Mouse (Mus musculus) ES-E14 (cell line): ENCODE measurements around the gene Kalrn. TPM values are rescaled to one million over a fixed set of nuclear protein-coding genes. Genes with fewer than 3 reads are reported as not detected.

Source experiments
- DNase-seq: peaks from one replicate; pipeline ENCODE4 v3.0.0-alpha.2; 2013; ENCODE audit warnings: low read depth, low spot score
- H3K27ac ChIP-seq: 2 replicates; pipeline ENCODE4 v1.5.1; 2012; ENCODE audit warnings: low read depth, mild to moderate bottlenecking, low read length, moderate library complexity, mixed read lengths; ENCODE audit not compliant: poor library complexity, insufficient read depth, severe bottlenecking
- H3K36me3 ChIP-seq: 2 replicates; pipeline ENCODE4 v1.6.1; 2012; ENCODE audit warnings: mild to moderate bottlenecking, low read length, moderate library complexity, mixed read lengths; ENCODE audit not compliant: control insufficient read depth, poor library complexity, insufficient read depth, severe bottlenecking
- H3K4me1 ChIP-seq, 2 experiments: fragments of 150-350 bp in 1 of 2; sonication (generic) in 1 of 2; 2 replicates each; pipeline ENCODE4 v1.6.1; 2012; ENCODE audit warnings: low read length in 2 of 2, mild to moderate bottlenecking in 1 of 2, mixed read lengths in 1 of 2; ENCODE audit not compliant: control insufficient read depth in 2 of 2, insufficient read depth in 2 of 2, poor library complexity in 1 of 2
- H3K4me3 ChIP-seq, 2 experiments: fragments of 150-350 bp in 1 of 2; sonication (generic) in 1 of 2; 2 replicates each; pipeline ENCODE4 v1.5.1; 2012; ENCODE audit warnings: low read length in 2 of 2, low read depth in 1 of 2, mild to moderate bottlenecking in 1 of 2, mixed read lengths in 1 of 2; ENCODE audit not compliant: insufficient read depth in 1 of 2, poor library complexity in 1 of 2, severe bottlenecking in 1 of 2
- H3K9ac ChIP-seq: 2 replicates; pipeline ENCODE4 v1.6.1; 2012; ENCODE audit warnings: low read depth, mild to moderate bottlenecking, low read length, mixed read lengths; ENCODE audit not compliant: poor library complexity, insufficient read depth, severe bottlenecking
- H3K9me3 ChIP-seq: fragments of 150-350 bp; sonication (generic); 2 replicates; pipeline ENCODE4 v1.6.1; 2012; ENCODE audit warnings: low read depth, mild to moderate bottlenecking, low read length; ENCODE audit not compliant: control insufficient read depth, insufficient read depth
- CHD2 ChIP-seq: IDR thresholded peaks from 2 replicates; pipeline ENCODE4 v1.6.1; 2014; ENCODE audit warnings: mild to moderate bottlenecking, low read depth, low read length, inconsistent platforms
- HCFC1 ChIP-seq: IDR thresholded peaks from 2 replicates; pipeline ENCODE4 v1.6.1; 2012; ENCODE audit warnings: low read length, inconsistent platforms, borderline replicate concordance; ENCODE audit not compliant: insufficient read depth
- MAFK ChIP-seq: IDR thresholded peaks from 2 replicates; pipeline ENCODE4 v1.6.1; 2014; ENCODE audit warnings: mild to moderate bottlenecking, low read depth, low read length, inconsistent platforms; ENCODE audit not compliant: insufficient read depth
- ZC3H11A ChIP-seq: IDR thresholded peaks from 2 replicates; pipeline ENCODE4 v1.6.1; 2012; ENCODE audit warnings: low read depth, mild to moderate bottlenecking, inconsistent platforms, low read length, borderline replicate concordance
- ZNF384 ChIP-seq: IDR thresholded peaks from 2 replicates; pipeline ENCODE4 v1.6.1; 2012; ENCODE audit warnings: low read depth, low read length, inconsistent platforms
- in situ Hi-C, 2 experiments: fragments of 600-800 bp; cut with MboI; formaldehyde crosslinking; loops; one replicate each; pipeline ENCODE4 v1.15.1; 2025; ENCODE audit warnings: low sequenced_read_pairs in 2 of 2, inconsistent platforms in 1 of 2; ENCODE audit not compliant: unreplicated experiment in 2 of 2
- total RNA-seq: library from RNA; depleted of rRNA; stranded (reverse); fragments of 300-350 nt; gene quantifications from 2 replicates; pipeline ENCODE4 v1.2.3, GENCODE M21; 2012

The Kalrn gene
- total RNA-seq, 1 experiment = 15.7 TPM

DNA sequence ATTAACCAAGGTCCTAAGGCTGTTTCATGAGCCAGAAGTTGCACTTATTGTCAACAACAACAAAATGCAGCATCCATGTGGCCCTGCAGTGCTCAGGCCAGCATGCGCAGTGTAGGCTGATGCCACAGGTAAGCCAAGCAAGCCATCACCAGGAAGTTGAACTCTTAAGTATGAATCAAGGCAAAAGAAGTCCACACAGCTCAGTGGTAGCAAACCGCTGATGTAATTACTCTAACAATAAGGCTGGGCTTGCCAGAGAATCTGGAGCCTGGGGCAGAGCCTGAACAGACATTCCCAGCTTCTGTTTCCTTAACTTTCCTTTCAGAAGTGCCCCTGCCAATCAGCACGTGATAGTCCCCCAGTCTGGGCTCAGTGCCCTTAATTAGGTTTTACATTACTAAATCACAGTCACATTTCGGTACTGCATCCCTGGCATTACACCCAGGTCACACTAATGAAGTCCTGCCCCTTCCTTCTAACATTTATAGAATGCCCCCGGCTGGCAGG, 34.6 kb downstream of the Kalrn start:
- TF ChIP-seq ZC3H11A = no peak
- no peak for TF ChIP-seq MAFK
- TF ChIP-seq CHD2 = no peak
- TF ChIP-seq ZNF384 = no peak
- no peak for TF ChIP-seq HCFC1

DNA sequence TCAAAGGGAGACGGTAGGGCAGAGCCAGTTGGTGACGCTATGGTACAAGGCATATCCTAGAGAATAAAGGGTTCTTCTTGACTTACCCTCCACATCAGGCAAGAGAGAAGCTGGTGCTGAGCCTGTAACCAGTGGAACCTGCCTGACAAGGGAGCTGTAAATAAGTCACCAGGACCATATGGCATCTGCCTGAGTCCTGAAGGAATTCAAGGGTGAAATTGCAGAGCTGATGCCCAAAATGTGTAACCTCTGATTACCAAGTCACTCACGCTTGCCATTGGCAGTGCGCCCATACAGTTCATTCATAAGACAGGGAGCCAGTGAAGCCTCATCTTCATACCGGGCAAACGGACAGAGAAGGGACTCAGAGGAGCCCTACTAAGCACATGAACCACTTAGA, 37.0 kb downstream of the Kalrn start:
- Histone ChIP-seq H3K4me1 (no peaks in the 10 kb centered on the region), H3K4me3 (no peak overlapping the region), H3K9ac (no peak overlapping the region), H3K9me3 (no peaks in the 10 kb centered on the region), H3K27ac (no peak overlapping the region), H3K36me3 (no peaks in the 10 kb centered on the region)
- DNase-seq = no peak
- in situ Hi-C loops = no loop called here
- no peak for TF ChIP-seq HCFC1
- no peak for TF ChIP-seq ZC3H11A
- no peak for TF ChIP-seq ZNF384
- TF ChIP-seq MAFK = no peak
- no peak for TF ChIP-seq CHD2

More for the DNA sequence above, 34.6 kb downstream of the Kalrn start:
- no peak for DNase-seq
- in situ Hi-C loops = no loop called here
- H3K4me3 ChIP-seq = no peak overlapping the region
- H3K9ac ChIP-seq = no peak overlapping the region
- no peak overlapping the region for H3K27ac ChIP-seq
- no peaks in the 10 kb centered on the region for H3K36me3 ChIP-seq
- no peaks in the 10 kb centered on the region for H3K9me3 ChIP-seq
- no peaks in the 10 kb centered on the region for H3K4me1 ChIP-seq

DNA sequence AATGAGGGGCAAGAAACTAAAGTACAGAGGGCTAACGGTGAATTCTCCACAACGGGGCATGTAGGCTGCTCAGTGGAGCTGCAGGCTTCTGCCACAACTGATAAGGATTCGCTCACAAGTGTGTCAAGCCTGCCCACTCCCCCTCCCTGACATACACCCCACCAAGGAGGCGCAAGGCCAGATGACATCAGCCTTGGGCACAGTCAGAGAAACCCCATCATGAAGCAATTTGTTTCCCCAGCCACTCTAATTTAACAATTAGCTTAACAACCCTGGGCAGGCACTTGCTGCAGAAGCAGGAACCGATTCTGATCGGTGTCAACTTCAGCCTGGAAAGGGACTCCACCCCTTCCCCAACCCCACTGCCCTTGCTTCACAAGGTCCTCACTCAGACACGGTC, 38.2 kb downstream of the Kalrn start:
- Histone ChIP-seq H3K4me3 (no peak overlapping the region), H3K27ac (no peak overlapping the region), H3K9ac (no peak overlapping the region), H3K36me3 (no peaks in the 10 kb centered on the region), H3K4me1 (no peaks in the 10 kb centered on the region), H3K9me3 (no peaks in the 10 kb centered on the region)
- in situ Hi-C loops = no loop called here
- TF ChIP-seq CHD2 (no peak), ZC3H11A (no peak), HCFC1 (no peak), ZNF384 (no peak), MAFK (no peak)
- DNase-seq = no peak

DNA sequence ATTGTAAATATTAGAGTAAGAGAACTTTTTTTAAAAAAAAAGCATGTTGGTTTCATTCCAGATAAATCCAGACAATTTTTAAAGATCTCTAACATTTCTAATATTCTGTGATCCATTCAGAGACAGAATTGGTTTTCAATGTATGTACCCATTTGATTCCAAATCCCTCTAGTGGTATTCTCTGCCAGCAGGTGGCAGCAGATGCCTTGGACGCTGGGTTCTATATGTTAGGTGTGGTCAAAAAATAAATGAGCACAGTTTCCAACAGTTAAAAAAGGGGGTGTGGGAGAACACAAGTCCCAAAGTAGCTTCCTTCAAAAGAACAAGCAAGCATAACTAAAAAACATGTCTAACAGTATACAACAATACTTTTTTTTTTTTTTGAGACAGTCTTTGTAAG, 41.8 kb downstream of the Kalrn start:
- TF ChIP-seq MAFK (no peak), ZC3H11A (peak; percentile 40; the same call in 1 of the 2 replicates), HCFC1 (no peak)
- H3K27ac ChIP-seq = no peak overlapping the region
- H3K4me1 ChIP-seq = no peaks in the 10 kb centered on the region
- peak; percentile 33 for DNase-seq
- no peaks in the 10 kb centered on the region for H3K9me3 ChIP-seq
- H3K36me3 ChIP-seq = no peaks in the 10 kb centered on the region
- no peak overlapping the region for H3K4me3 ChIP-seq
- no peak overlapping the region for H3K9ac ChIP-seq
- in situ Hi-C loops = no loop called here

DNA sequence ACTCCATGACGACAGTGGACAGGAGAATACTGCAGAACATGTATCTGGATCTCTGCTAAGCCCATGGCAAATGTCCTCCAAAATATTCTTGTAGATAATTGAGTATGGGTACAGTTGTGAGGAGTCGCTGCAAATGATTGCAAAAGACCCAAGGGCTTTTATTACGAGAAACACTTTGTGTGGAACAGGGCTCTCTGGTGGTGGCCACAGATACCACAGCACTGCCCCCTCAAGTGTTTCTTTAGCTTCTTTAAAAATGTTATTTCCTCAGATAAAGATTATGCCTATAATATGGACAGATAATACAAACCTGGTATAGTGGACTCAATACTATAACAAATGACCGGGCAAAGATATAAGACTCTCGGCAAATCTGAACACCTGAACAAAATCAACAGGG, 43.3 kb downstream of the Kalrn start:
- TF ChIP-seq CHD2 (no peak), ZNF384 (no peak), HCFC1 (no peak), MAFK (no peak), ZC3H11A (no peak)
- Histone ChIP-seq H3K4me1 (no peaks in the 10 kb centered on the region), H3K9ac (no peak overlapping the region), H3K4me3 (no peak overlapping the region), H3K27ac (no peak overlapping the region), H3K36me3 (no peaks in the 10 kb centered on the region), H3K9me3 (no peaks in the 10 kb centered on the region)
- in situ Hi-C loops = no loop called here
- no peak for DNase-seq
